Mouse (Mus musculus) neural tube, embryonic 12.5 days (tissue): ENCODE results near the gene Svs2. TPM values are rescaled to one million over a fixed set of nuclear protein-coding genes. Genes with fewer than 3 reads are reported as not detected.

Experiments used
- ATAC-seq: fragments of 200-750 bp; cut with Nextera tagmentation; 2 replicates; pipeline ENCODE4 v1.8.0; 2017; ENCODE audit warnings: low read depth, mild to moderate bottlenecking, moderate TSS enrichment, moderate library complexity; ENCODE audit not compliant: low FRiP score
- H3K27ac ChIP-seq: fragments of 300-500 bp; sonication (generic); 2 replicates; pipeline ENCODE4 v1.5.1; 2016
- H3K27me3 ChIP-seq: fragments of 300-500 bp; sonication (generic); replicated peaks from 2 replicates; pipeline ENCODE4 v1.6.1; 2016; ENCODE audit warnings: mild to moderate bottlenecking
- H3K36me3 ChIP-seq: fragments of 300-500 bp; sonication (generic); 2 replicates; pipeline ENCODE4 v1.6.1; 2016; ENCODE audit warnings: mild to moderate bottlenecking
- H3K4me1 ChIP-seq: fragments of 300-500 bp; sonication (generic); 2 replicates; pipeline ENCODE4 v1.6.1; 2016
- H3K4me2 ChIP-seq: fragments of 300-500 bp; sonication (generic); replicated peaks from 2 replicates; pipeline ENCODE4 v1.6.1; 2016; ENCODE audit warnings: mild to moderate bottlenecking
- H3K4me3 ChIP-seq: fragments of 300-500 bp; sonication (generic); 2 replicates; pipeline ENCODE4 v1.5.1; 2016
- H3K9ac ChIP-seq: fragments of 300-500 bp; sonication (generic); 2 replicates; pipeline ENCODE4 v1.6.1; 2016; ENCODE audit warnings: mild to moderate bottlenecking
- H3K9me3 ChIP-seq: fragments of 300-500 bp; sonication (generic); 2 replicates; pipeline ENCODE4 v1.6.1; 2016; ENCODE audit warnings: mild to moderate bottlenecking
- WGBS: fragments of 180-500 bp; shearing (Covaris S2); methylation state at CpG from one replicate; pipeline ENCODE4 v1.1.7; 2016; 5-methylcytosine and 5-hydroxymethylcytosine counted together
- polyA plus RNA-seq: library from polyadenylated mRNA; unstranded; fragments of >200 nt; fragmentation: Nextera tagmentation; extraction: Ambion mirVana; gene quantifications from 2 replicates; pipeline ENCODE4 v1.2.1, GENCODE M21; 2016

Svs2 gene
- polyA plus RNA-seq, 1 experiment from 2014 or later, result not detected

- H3K9ac ChIP-seq, result no peak overlapping the region
- H3K27ac ChIP-seq, result no peak overlapping the region
- H3K27me3 ChIP-seq, result no peaks in the 10 kb centered on the region
- H3K36me3 ChIP-seq, result no peaks in the 10 kb centered on the region
- H3K4me1 ChIP-seq, result no peaks in the 10 kb centered on the region
- H3K9me3 ChIP-seq, result no peaks in the 10 kb centered on the region
- ATAC-seq, result no peak
- no peak overlapping the region for H3K4me3 ChIP-seq
- no peak overlapping the region for H3K4me2 ChIP-seq
- 85% methylated on average over 5 of the region's 5 CpGs for WGBS
Measured at GRCm38 (mm10) chr2:164196700-164196990, 41.6 kb downstream of the Svs2 start.

DNA sequence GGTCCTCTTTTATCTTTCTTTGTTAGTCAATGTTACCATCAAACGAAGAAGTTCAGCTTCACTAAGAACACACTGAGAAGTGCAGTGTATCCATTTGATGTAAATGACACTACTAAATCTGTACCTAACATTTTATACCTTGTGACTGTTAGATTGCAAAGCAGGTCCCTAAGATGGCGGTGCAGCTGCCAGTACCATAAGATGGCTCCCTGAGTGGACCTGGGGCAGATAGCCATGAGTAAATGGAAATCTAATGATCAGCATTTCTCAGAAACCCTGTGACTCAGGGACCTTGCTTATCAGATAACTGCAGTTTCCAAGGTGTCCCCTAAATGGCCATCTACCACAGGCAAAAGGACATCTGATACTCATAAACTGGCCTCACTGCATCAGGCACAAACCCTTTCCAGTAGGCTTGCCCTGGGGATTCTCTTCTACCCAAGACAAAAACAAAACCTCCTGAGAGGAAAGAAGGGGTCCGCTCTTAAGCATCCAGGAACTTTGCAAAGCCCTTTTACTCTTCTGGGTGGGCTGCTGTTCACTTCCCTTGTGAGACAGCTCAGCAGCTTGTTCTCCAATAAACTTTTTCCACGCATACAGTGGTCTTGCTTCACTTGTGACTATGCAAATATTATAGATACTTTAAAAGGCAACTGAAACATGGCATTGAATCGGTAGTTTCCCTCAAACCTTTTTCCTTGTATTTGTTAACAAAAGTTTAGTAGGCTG lies 42.1 kb downstream of the Svs2 start:
- Histone ChIP-seq H3K9me3 (no peaks in the 10 kb centered on the region), H3K4me1 (no peaks in the 10 kb centered on the region), H3K9ac (no peak overlapping the region), H3K4me3 (no peak overlapping the region), H3K27ac (no peak overlapping the region), H3K27me3 (no peaks in the 10 kb centered on the region), H3K36me3 (no peaks in the 10 kb centered on the region), H3K4me2 (no peak overlapping the region)
- 87% methylated on average over 5 of the region's 5 CpGs for WGBS
- no peak for ATAC-seq

DNA sequence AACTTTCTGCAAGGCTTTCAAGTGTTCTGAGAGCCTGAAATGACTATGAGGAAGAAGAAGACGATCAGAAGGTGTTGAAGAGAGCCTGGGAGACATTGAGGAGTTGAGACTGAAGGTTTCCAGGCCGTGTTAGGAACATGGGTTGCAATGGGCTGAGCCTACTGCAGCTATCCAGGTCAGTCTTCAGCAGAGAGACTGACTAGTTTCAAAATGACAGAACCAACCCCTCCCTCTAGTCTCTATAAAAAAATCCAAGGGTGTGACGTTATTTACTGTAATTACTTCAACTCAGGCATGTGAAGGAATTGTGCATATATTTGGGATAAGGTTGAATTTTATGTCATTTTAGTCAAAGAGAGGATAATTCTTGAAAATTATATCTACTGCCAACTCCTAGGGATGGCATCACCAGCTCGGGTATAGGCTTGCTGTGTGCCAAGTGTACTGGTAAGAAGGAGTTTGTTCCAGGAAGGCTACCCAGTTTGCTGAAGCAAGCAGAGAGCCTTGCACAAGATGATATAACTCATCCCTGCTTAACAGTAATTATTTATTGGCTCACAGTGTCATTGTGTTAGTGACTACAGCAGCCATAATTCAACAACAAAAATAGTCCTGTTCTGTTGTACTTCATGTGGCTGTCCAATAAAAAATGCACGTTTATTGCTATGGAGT lies 43.2 kb downstream of the Svs2 start:
- Histone ChIP-seq H3K27ac (no peak overlapping the region), H3K27me3 (no peaks in the 10 kb centered on the region), H3K4me2 (no peak overlapping the region), H3K9me3 (no peaks in the 10 kb centered on the region), H3K9ac (no peak overlapping the region), H3K36me3 (no peaks in the 10 kb centered on the region), H3K4me1 (no peaks in the 10 kb centered on the region), H3K4me3 (no peak overlapping the region)
- 85% methylated on average over 5 of the region's 5 CpGs for WGBS
- no peak for ATAC-seq

- H3K36me3 ChIP-seq, result no peaks in the 10 kb centered on the region
- no peak for ATAC-seq
- H3K9ac ChIP-seq, result no peak overlapping the region
- H3K9me3 ChIP-seq, result no peaks in the 10 kb centered on the region
- no peaks in the 10 kb centered on the region for H3K27me3 ChIP-seq
- H3K4me3 ChIP-seq, result no peak overlapping the region
- no peak overlapping the region for H3K27ac ChIP-seq
- H3K4me1 ChIP-seq, result no peaks in the 10 kb centered on the region
- no peak overlapping the region for H3K4me2 ChIP-seq
Measured at GRCm38 (mm10) chr2:164192279-164192678, 46.0 kb downstream of the Svs2 start.

DNA sequence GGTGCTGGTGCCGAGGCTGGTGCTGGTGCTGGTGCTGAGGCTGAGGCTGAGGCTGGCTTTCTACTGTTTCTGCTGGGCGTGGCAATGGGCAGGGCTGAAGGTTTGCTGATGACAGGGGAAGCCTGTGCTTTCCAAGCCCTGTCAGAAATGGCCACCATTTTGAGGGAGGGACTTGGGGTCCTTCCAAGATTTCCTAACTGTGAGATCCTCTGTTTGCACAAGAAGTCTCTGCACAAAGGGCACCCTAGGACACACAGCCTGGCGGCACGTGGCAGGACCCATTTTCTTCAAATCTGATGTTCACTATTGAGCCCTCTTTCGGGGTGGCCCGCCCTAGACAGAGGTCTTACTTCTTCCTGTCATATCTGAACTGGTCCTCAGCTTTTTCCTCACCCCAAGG lies 47.7 kb downstream of the Svs2 start, which contains the start of gene Wfdc12:
Gene Wfdc12 (minus strand): TSS at position 33 of the 400 bp plus-strand sequence.
- Histone ChIP-seq H3K36me3 (no peaks in the 10 kb centered on the region), H3K4me1 (no peaks in the 10 kb centered on the region), H3K27ac (no peak within 1 kb of the TSS), H3K4me3 (no peak within 1 kb of the TSS), H3K4me2 (no peak within 1 kb of the TSS), H3K9ac (no peak within 1 kb of the TSS), H3K27me3 (no peaks in the 10 kb centered on the region), H3K9me3 (no peaks in the 10 kb centered on the region)
- no peak for ATAC-seq
- 89% methylated on average over 6 of the region's 6 CpGs for WGBS

DNA sequence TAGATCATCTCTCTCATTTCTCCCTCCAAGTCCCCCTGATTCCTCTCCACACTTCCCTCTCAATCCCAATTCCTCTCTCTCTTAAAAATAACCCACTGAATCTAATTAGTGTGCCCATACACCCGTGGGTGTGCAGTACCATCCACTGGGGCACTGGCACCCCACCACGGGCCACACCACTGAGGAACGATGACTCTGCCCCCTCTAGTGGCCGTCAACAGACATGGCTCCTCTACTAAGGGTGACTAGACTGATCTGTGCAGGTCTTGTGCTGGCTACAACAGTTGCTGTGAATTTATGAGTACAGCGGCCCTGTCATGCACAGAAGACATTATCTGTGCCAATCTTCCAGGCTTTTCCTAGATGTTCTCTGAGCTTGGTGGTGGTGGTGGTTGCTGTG lies 49.5 kb downstream of the Svs2 start:
- H3K27me3 ChIP-seq, result no peaks in the 10 kb centered on the region
- no peak overlapping the region for H3K27ac ChIP-seq
- H3K9me3 ChIP-seq, result no peaks in the 10 kb centered on the region
- no peak for ATAC-seq
- WGBS, result 33% methylated on average over 5 of the region's 5 CpGs
- H3K4me2 ChIP-seq, result no peak overlapping the region
- no peak overlapping the region for H3K4me3 ChIP-seq
- no peak overlapping the region for H3K9ac ChIP-seq
- H3K36me3 ChIP-seq, result no peaks in the 10 kb centered on the region
- no peaks in the 10 kb centered on the region for H3K4me1 ChIP-seq

Other genes starting within 250 kb of the Svs2 start
- gene Ywhab, start 243.5 kb downstream of the Svs2 start, polyA plus RNA-seq, result 346 and 381 TPM in 2 replicates
- 2.1 and 2.2 TPM in 2 replicates for gene Pabpc1l, start 213.0 kb downstream of the Svs2 start, polyA plus RNA-seq
- gene Stk4, start 168.1 kb downstream of the Svs2 start, polyA plus RNA-seq, result 27.7 and 28.8 TPM in 2 replicates
- 43.4 and 46.2 TPM in 2 replicates for gene Tomm34, start 167.3 kb downstream of the Svs2 start, polyA plus RNA-seq
- 0.06 and 0.23 TPM in 2 replicates for gene Kcns1, start 67.4 kb downstream of the Svs2 start, polyA plus RNA-seq
- gene Wfdc5, start 55.7 kb downstream of the Svs2 start, polyA plus RNA-seq, result not detected in 2 replicates
- gene Wfdc12, start 47.9 kb downstream of the Svs2 start, polyA plus RNA-seq, result not detected in 2 replicates
- gene Wfdc15a, start 38.3 kb downstream of the Svs2 start, polyA plus RNA-seq, result not detected in 2 replicates
- gene Wfdc15b, start 16.8 kb downstream of the Svs2 start, polyA plus RNA-seq, result not detected in 2 replicates
- not detected in 2 replicates for gene Svs3b, start 18.2 kb upstream of the Svs2 start, polyA plus RNA-seq
- not detected in 2 replicates for gene Svs4, start 40.0 kb upstream of the Svs2 start, polyA plus RNA-seq
- not detected in 2 replicates for gene Svs3a, start 50.8 kb upstream of the Svs2 start, polyA plus RNA-seq
- gene Svs6, start 78.3 kb upstream of the Svs2 start, polyA plus RNA-seq, result not detected in 2 replicates
- gene Svs5, start 94.3 kb upstream of the Svs2 start, polyA plus RNA-seq, result not detected in 2 replicates
- 0.28 TPM in 1 of 2 replicates, not detected in the other for gene Slpi, start 150.6 kb upstream of the Svs2 start, polyA plus RNA-seq
- gene Rbpjl, start 164.7 kb upstream of the Svs2 start, polyA plus RNA-seq, result 0.13 and 0.18 TPM in 2 replicates
- gene Matn4, start 166.7 kb upstream of the Svs2 start, polyA plus RNA-seq, result 8.2 and 9.0 TPM in 2 replicates
- 9.7 and 11.7 TPM in 2 replicates for gene Sdc4, start 205.4 kb upstream of the Svs2 start, polyA plus RNA-seq
- 72.8 and 82.7 TPM in 2 replicates for gene Sys1, start 218.5 kb upstream of the Svs2 start, polyA plus RNA-seq
- 6.0 and 6.5 TPM in 2 replicates for gene Gm20458, start 222.5 kb upstream of the Svs2 start, polyA plus RNA-seq
- gene Trp53tg5, start 235.3 kb upstream of the Svs2 start, polyA plus RNA-seq, result not detected in 2 replicates
- gene Dbndd2, start 247.6 kb upstream of the Svs2 start, polyA plus RNA-seq, result 5.8 and 7.0 TPM in 2 replicates